Mouse (Mus musculus) CH12.LX (cell line): ENCODE data around the gene Gata2.

Experiments used
- CHD1 ChIP-seq: IDR thresholded peaks from 2 replicates; pipeline ENCODE4 v1.6.1; 2012; ENCODE audit warnings: low read depth, low read length, improper control_type of control experiment, inconsistent platforms
- CTCF ChIP-seq, 2 experiments: IDR thresholded peaks in 1 of 2; conservative IDR thresholded peaks in 1 of 2; 2 replicates each; pipeline ENCODE4 v1.5.1; 2011 to 2012; ENCODE audit warnings: low read depth in 2 of 2, low read length in 2 of 2, improper control_type of control experiment in 1 of 2, inconsistent platforms in 1 of 2, mild to moderate bottlenecking in 1 of 2, moderate library complexity in 1 of 2
- KAT2A ChIP-seq: IDR thresholded peaks from 2 replicates; pipeline ENCODE4 v1.6.1; 2012; ENCODE audit warnings: low read length, improper control_type of control experiment, inconsistent platforms; ENCODE audit not compliant: insufficient replicate concordance
- USF1 ChIP-seq: IDR thresholded peaks from 2 replicates; pipeline ENCODE4 v1.6.1; 2014; ENCODE audit warnings: low read depth, mild to moderate bottlenecking, inconsistent platforms, low read length, improper control_type of control experiment

DNA sequence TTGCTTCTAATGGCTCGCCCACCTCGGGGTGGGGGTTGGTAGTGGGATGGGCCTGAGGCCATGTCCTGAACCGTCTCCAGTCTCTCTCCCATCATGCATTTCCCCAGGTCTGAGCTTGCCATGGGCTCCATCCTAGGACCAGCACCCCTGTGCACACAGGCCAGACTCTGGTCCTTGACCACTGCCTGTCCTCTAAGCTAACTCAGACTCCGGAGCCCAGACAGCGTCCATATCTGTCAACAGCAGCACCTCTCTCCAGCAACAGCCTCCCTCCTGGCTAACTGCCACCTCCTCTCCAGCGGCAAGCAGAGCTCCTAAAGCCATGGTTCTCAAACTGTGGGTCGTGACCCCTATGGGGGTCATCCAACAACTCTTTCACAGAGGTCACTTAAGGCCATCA is 42.8 kb downstream of the Gata2 start:
- no peak for TF ChIP-seq USF1
- TF ChIP-seq KAT2A: no peak
- TF ChIP-seq CHD1: no peak
- no peak for TF ChIP-seq CTCF (conservative IDR thresholded peaks at IDR 0.05 in 1 of 2, IDR thresholded peaks at IDR 0.05 in 1 of 2; ENCODE audit: low read depth in 2 of 2, low read length in 2 of 2)
